22 mouse cellular contexts compared by ENCODE assay signal in genomic region chr5:125648236-125648635, GRCm38 (mm10).
"Had no signal": no experiment of that assay in that cellular context is flagged by ENCODE, and none has a peak within 500 bp of the region (broad histone marks: within the 10 kb centered on the region; RNA-seq: fewer than 3 reads in every experiment).

No protein-coding gene starts in this region.

- H3K4me3 ChIP-seq: kidney, embryonic 15.5 days; limb, embryonic 12.5 days; limb, embryonic 15.5 days; midbrain, embryonic 13.5 days; stomach, embryonic 15.5 days had no signal

- H3K27me3 ChIP-seq: kidney, embryonic 15.5 days; limb, embryonic 12.5 days; limb, embryonic 15.5 days; midbrain, embryonic 13.5 days; stomach, embryonic 15.5 days had no signal

- H3K9ac ChIP-seq: kidney, embryonic 15.5 days; limb, embryonic 12.5 days; limb, embryonic 15.5 days; liver, embryonic 14.5 days; liver, postnatal 0 days; lung, embryonic 14.5 days; midbrain, embryonic 13.5 days; stomach, embryonic 15.5 days had no signal

- H3K4me1 ChIP-seq: kidney, embryonic 15.5 days; limb, embryonic 12.5 days; limb, embryonic 15.5 days; midbrain, embryonic 13.5 days; stomach, embryonic 15.5 days had no signal

- H3K36me3 ChIP-seq: kidney, embryonic 15.5 days; limb, embryonic 12.5 days; limb, embryonic 15.5 days; midbrain, embryonic 13.5 days; stomach, embryonic 15.5 days had no signal

- ATAC-seq: liver, postnatal 0 days; lung, postnatal 0 days; midbrain, embryonic 13.5 days; midbrain, embryonic 16.5 days had no signal

- H3K9me3 ChIP-seq: kidney, embryonic 15.5 days; limb, embryonic 15.5 days; stomach, embryonic 15.5 days had no signal

- H3K4me2 ChIP-seq: kidney, embryonic 15.5 days; limb, embryonic 12.5 days; limb, embryonic 15.5 days; liver, embryonic 11.5 days; lung, embryonic 14.5 days; midbrain, embryonic 13.5 days; stomach, embryonic 15.5 days had no signal

- H3K27ac ChIP-seq: kidney, embryonic 15.5 days; limb, embryonic 12.5 days; limb, embryonic 15.5 days; liver, embryonic 14.5 days; macrophage; midbrain, embryonic 13.5 days; stomach, embryonic 15.5 days had no signal

- DNase-seq: kidney, adult 11 months; kidney, adult 8-10 months; kidney, postnatal 10 days; kidney, postnatal 36 days; layer of hippocampus, adult 9-11 months; left cerebral cortex, postnatal 4 days; liver, postnatal 0 days; lung, embryonic 14.5 days; right cerebral cortex, postnatal 25 days; spleen, adult 18-20 months; thymus, adult 18-20 months; thymus, postnatal 36 days had no signal
